Mouse (Mus musculus): ENCODE measurements at regions not wholly inside any gene's neighbourhood (a gene's known extent, or its start where the extent isn't known, plus 50 kb on each side); places are given as distances from the start of the nearest gene placed in this dataset.
"Not testable (repeated sequence)": the region's sequence is repeated elsewhere in the genome, so short reads cannot be mapped to it uniquely, and the experiment has no call there.

DNA sequence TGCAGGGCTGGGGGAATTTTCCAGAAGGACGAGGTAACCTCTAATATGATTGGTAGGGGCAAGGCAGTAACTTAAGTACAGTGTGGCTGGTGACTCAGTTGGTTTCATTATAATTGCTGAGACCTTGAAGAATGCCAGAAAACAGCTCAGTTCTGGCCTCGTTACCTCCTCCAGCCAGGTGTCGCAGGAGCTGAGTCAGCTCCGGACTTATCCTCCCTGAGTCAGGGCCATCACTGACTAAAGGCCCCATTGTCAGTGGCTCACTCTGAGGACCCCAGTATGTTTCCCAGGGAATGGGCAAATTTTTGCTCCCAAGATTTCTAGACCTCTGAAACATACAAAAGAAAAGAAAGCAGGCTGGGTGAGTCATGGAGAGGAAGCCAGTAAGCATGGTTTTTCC, 154.6 kb upstream of the Hs6st1 start:
- no peak for DNase-seq
- 95% methylated on average over 4 of the region's 4 CpGs for WGBS
- Histone ChIP-seq H3K27me3 (ENCODE audit: control insufficient read depth, insufficient read depth, low read length) (no peaks in the 10 kb centered on the region), H3K27ac (ENCODE audit: control insufficient read depth, insufficient read depth, low read length) (no peak overlapping the region), H3K4me1 (replicated peaks; ENCODE audit: control insufficient read depth, insufficient read depth, low read length) (no peaks in the 10 kb centered on the region), H3K36me3 (ENCODE audit: control insufficient read depth, insufficient read depth, low read length) (no peaks in the 10 kb centered on the region), H3K4me3 (ENCODE audit: control insufficient read depth, insufficient read depth, low read length) (no peak overlapping the region)
- no peak for TF ChIP-seq CTCF (IDR thresholded peaks at IDR 0.05; ENCODE audit: borderline replicate concordance, control insufficient read depth, extremely low read depth, insufficient read depth, low read length, poor library complexity)
- TF ChIP-seq POLR2A (IDR thresholded peaks at IDR 0.05; ENCODE audit: control insufficient read depth, extremely low read depth, insufficient read depth, low read length, poor library complexity) = no peak

DNA sequence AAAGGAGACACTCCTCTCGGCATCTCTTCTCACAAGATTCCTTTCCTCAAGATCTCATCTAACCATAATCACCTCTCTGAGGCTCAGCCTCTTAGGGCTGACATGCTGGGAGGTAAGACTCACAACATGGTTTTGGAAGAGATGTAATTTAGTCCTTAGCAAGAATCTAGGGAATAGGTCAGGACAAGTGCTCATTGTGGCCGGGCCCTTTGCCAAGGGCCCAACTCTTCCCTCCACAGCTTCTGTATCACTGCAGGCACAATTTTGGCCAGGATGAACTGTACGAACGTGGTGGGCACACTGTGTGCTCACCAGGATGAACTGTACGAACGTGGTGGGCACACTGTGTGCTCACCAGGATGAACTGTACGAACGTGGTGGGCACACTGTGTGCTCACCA, 154.0 kb upstream of the Hs6st1 start:
- WGBS = 92% methylated on average over 8 of the region's 8 CpGs
- not testable (repeated sequence) for H3K4me3 ChIP-seq (ENCODE audit: control insufficient read depth, insufficient read depth, low read length); H3K4me1 ChIP-seq (replicated peaks; ENCODE audit: control insufficient read depth, insufficient read depth, low read length); H3K27ac ChIP-seq (ENCODE audit: control insufficient read depth, insufficient read depth, low read length); H3K27me3 ChIP-seq (ENCODE audit: control insufficient read depth, insufficient read depth, low read length); H3K36me3 ChIP-seq (ENCODE audit: control insufficient read depth, insufficient read depth, low read length); DNase-seq

DNA sequence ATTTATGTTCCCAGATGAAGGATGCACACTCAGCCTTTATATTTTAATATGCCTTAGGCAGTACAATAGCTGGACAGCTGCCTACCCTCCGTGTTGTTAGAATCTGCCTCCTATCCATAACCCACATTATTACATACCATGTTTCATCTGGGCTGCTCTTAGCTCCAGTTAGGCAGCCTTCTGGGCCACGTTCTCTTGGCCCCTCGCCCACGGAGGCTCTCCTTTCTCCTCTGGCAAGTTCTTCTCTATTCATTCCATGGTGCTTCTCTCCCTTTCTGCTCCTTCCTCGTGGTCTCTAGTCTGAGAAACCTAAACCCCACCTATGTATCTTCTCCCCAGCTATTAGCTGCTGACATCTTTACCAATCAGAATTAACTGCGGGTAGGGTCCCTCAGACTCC, 152.7 kb upstream of the Hs6st1 start:
- Histone ChIP-seq H3K27me3 (ENCODE audit: control insufficient read depth, insufficient read depth, low read length) (no peaks in the 10 kb centered on the region), H3K27ac (ENCODE audit: control insufficient read depth, insufficient read depth, low read length) (no peak overlapping the region), H3K4me1 (replicated peaks; ENCODE audit: control insufficient read depth, insufficient read depth, low read length) (no peaks in the 10 kb centered on the region), H3K4me3 (ENCODE audit: control insufficient read depth, insufficient read depth, low read length) (no peak overlapping the region), H3K36me3 (ENCODE audit: control insufficient read depth, insufficient read depth, low read length) (no peaks in the 10 kb centered on the region)
- TF ChIP-seq POLR2A (IDR thresholded peaks at IDR 0.05; ENCODE audit: control insufficient read depth, extremely low read depth, insufficient read depth, low read length, poor library complexity) (no peak), CTCF (IDR thresholded peaks at IDR 0.05; ENCODE audit: borderline replicate concordance, control insufficient read depth, extremely low read depth, insufficient read depth, low read length, poor library complexity) (no peak)
- WGBS = 91% methylated on average over 6 of the region's 6 CpGs
- DNase-seq = no peak

DNA sequence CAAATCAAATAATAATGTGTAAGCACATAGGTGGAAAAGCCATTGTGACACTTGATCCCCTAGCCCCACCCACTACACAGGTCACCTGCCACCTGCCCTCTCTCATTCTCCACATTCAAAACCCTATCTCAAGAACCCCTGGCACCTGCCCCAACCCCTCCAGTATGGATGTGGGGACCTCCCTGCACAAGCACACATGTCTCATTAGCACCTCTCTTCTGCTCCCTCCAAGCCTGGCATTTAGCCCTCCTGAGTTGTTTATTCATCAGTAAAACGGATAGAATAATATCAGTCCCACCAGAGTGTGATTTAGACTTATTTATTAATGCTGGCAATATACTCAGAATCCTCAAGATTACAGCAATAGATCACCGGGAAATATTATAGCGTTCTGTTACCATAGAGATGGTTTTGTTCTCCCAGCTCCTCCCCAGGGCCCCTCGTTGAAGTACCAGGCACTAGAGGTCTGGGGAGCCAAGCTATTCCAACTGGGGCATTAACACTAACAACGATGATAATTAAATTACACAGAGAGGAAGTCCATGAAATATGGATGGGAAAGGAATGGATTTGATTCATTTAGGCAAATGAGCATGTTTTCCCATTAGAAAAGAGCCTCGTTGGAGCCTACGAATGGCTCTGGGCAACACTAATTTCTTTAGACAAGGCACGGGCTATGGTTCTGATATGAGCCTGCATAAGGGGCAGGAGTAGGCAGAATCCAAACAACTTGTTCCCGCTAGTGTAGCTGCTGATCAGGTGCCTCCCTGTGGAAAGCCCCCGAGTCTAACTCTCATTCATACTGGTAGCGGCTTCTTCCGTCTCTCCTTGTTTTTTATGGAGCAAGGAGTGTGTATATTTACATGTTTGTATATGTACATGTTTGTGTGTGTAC, 148.1 kb upstream of the Hs6st1 start:
- H3K36me3 ChIP-seq (ENCODE audit: control insufficient read depth, insufficient read depth, low read length) = no peaks in the 10 kb centered on the region
- TF ChIP-seq POLR2A (IDR thresholded peaks at IDR 0.05; ENCODE audit: control insufficient read depth, extremely low read depth, insufficient read depth, low read length, poor library complexity) (no peak), CTCF (IDR thresholded peaks at IDR 0.05; ENCODE audit: borderline replicate concordance, control insufficient read depth, extremely low read depth, insufficient read depth, low read length, poor library complexity) (no peak)
- no peak overlapping the region for H3K27ac ChIP-seq (ENCODE audit: control insufficient read depth, insufficient read depth, low read length)
- H3K27me3 ChIP-seq (ENCODE audit: control insufficient read depth, insufficient read depth, low read length) = no peaks in the 10 kb centered on the region
- no peak overlapping the region for H3K4me3 ChIP-seq (ENCODE audit: control insufficient read depth, insufficient read depth, low read length)
- H3K4me1 ChIP-seq (replicated peaks; ENCODE audit: control insufficient read depth, insufficient read depth, low read length) = no peaks in the 10 kb centered on the region
- no peak for DNase-seq
- 91% methylated on average over 12 of the region's 12 CpGs for WGBS

DNA sequence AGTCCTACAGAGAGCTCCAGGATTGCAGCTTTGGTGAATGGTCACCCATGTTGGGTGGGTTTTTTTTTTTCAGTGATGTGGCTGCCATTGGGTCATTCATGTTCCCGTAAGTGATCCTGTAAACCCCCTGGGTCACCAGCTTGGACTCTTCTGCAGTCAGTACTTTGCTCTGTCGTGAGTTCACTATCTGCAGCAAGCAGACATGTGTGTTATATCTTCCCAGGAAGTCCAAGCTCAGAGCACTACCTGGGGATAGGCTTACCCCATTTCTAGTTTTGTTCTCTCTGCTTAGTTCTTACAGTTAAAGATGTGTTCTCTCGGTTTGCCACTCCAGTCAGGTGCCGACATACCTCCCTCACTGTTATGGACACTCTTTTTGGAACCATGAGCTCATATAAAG, 143.4 kb upstream of the Hs6st1 start:
- H3K36me3 ChIP-seq (ENCODE audit: control insufficient read depth, insufficient read depth, low read length) = no peaks in the 10 kb centered on the region
- H3K4me3 ChIP-seq (ENCODE audit: control insufficient read depth, insufficient read depth, low read length) = no peak overlapping the region
- no peak for DNase-seq
- no peak for TF ChIP-seq CTCF (IDR thresholded peaks at IDR 0.05; ENCODE audit: borderline replicate concordance, control insufficient read depth, extremely low read depth, insufficient read depth, low read length, poor library complexity)
- TF ChIP-seq POLR2A (IDR thresholded peaks at IDR 0.05; ENCODE audit: control insufficient read depth, extremely low read depth, insufficient read depth, low read length, poor library complexity) = no peak
- no peaks in the 10 kb centered on the region for H3K4me1 ChIP-seq (replicated peaks; ENCODE audit: control insufficient read depth, insufficient read depth, low read length)
- H3K27me3 ChIP-seq (ENCODE audit: control insufficient read depth, insufficient read depth, low read length) = no peaks in the 10 kb centered on the region
- 98% methylated on average over 4 of the region's 4 CpGs for WGBS
- no peak overlapping the region for H3K27ac ChIP-seq (ENCODE audit: control insufficient read depth, insufficient read depth, low read length)

DNA sequence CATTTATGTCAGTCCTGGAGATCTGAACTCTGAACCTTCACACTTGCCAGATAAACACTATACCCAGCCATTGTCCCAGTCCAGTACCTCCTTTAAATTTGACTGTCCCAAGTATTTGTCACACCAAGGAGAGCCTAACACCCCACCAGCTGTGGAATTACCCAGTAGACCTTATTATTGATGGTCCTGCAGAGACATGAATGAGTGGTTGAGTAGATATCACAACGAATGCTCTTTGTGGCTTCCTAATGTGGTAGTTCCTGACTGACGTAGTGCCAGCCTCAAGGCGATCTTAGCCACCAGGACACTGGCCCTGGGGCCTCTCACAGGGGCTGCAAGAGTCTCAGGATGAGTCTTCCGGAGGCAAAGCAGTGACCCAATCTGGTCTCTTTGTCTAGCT, 142.9 kb upstream of the Hs6st1 start:
- WGBS = 81% methylated on average over 4 of the region's 4 CpGs
- no peak overlapping the region for H3K27ac ChIP-seq (ENCODE audit: control insufficient read depth, insufficient read depth, low read length)
- H3K36me3 ChIP-seq (ENCODE audit: control insufficient read depth, insufficient read depth, low read length) = no peaks in the 10 kb centered on the region
- H3K27me3 ChIP-seq (ENCODE audit: control insufficient read depth, insufficient read depth, low read length) = no peaks in the 10 kb centered on the region
- H3K4me1 ChIP-seq (replicated peaks; ENCODE audit: control insufficient read depth, insufficient read depth, low read length) = no peaks in the 10 kb centered on the region
- no peak overlapping the region for H3K4me3 ChIP-seq (ENCODE audit: control insufficient read depth, insufficient read depth, low read length)
- no peak for DNase-seq
- TF ChIP-seq CTCF (IDR thresholded peaks at IDR 0.05; ENCODE audit: borderline replicate concordance, control insufficient read depth, extremely low read depth, insufficient read depth, low read length, poor library complexity) (no peak), POLR2A (IDR thresholded peaks at IDR 0.05; ENCODE audit: control insufficient read depth, extremely low read depth, insufficient read depth, low read length, poor library complexity) (no peak)
